Comparison of ENCODE assay signal across 8 mouse cellular contexts in genomic region chr5:44414441-44414840, GRCm38 (mm10).
DNase-seq lines count a peak whose midpoint lies in the region; ATAC-seq and TF ChIP-seq lines count a peak whose summit lies in the region.

No protein-coding gene starts in this region.

- no peaks in the 10 kb centered on the region for H3K36me3 ChIP-seq in hindbrain, embryonic 15.5 days
- H3K36me3 ChIP-seq in hindbrain, embryonic 10.5 days = no peaks in the 10 kb centered on the region

- H3K9ac ChIP-seq in hindbrain, embryonic 15.5 days = no peak overlapping the region

- no peak overlapping the region for H3K4me2 ChIP-seq in hindbrain, embryonic 15.5 days

- ATAC-seq in hindbrain, embryonic 15.5 days (ENCODE audit: low FRiP score, low read depth) = peak; percentile 54; the same call in 1 of the 2 replicates
- ATAC-seq in megakaryocyte progenitor cell, adult 5-6 weeks (replicated peaks; ENCODE audit: poor library complexity) = no peak

- TF ChIP-seq CTCF in layer of hippocampus, adult 2 months (conservative IDR thresholded peaks at IDR 0.05) = no peak

- WGBS in hindbrain, embryonic 15.5 days = 33% methylated on average over 7 of the region's 7 CpGs
- whole genome bisulfite sequencing in hindbrain, embryonic 10.5 days = 75% methylated on average over 7 of the region's 7 CpGs

- H3K27ac ChIP-seq in hindbrain, embryonic 15.5 days (replicated peaks) = 0 out of 2 replicates have a peak overlapping the region, but pooled peaks have one; percentile 3
- no peak overlapping the region for H3K27ac ChIP-seq in hindbrain, embryonic 10.5 days
- H3K27ac ChIP-seq in layer of hippocampus, adult 2 months = peak overlapping the region; percentile 58

- 0 out of 2 replicates have a peak, but pooled peaks cover 5% of the 10 kb centered on the region for H3K4me1 ChIP-seq in hindbrain, embryonic 15.5 days (replicated peaks)
- no peaks in the 10 kb centered on the region for H3K4me1 ChIP-seq in hindbrain, embryonic 10.5 days (replicated peaks)

- no peak overlapping the region for H3K4me3 ChIP-seq in hindbrain, embryonic 15.5 days
- H3K4me3 ChIP-seq in hindbrain, embryonic 10.5 days = no peak overlapping the region
- no peak overlapping the region for H3K4me3 ChIP-seq in layer of hippocampus, adult 2 months

- no peak for DNase-seq in hindbrain, embryonic 10.5 days (ENCODE audit: low spot score)
- peak; percentile 76 to 84 for DNase-seq in cerebellum, postnatal 10 days
- DNase-seq in gastrocnemius, postnatal 25 days = peak; percentile 89
- peak; percentile 86 to 91 for DNase-seq in layer of hippocampus, adult 2 months (ENCODE audit: low spot score in 2 of 2)
- DNase-seq in lung, postnatal 4 days = peak; percentile 43 to 60
- DNase-seq in testis, postnatal 14 days (ENCODE audit: low spot score) = peak; percentile 30

- no peaks in the 10 kb centered on the region for H3K9me3 ChIP-seq in hindbrain, embryonic 15.5 days
- H3K9me3 ChIP-seq in hindbrain, embryonic 10.5 days = no peaks in the 10 kb centered on the region

- H3K27me3 ChIP-seq in hindbrain, embryonic 15.5 days = no peaks in the 10 kb centered on the region
- no peaks in the 10 kb centered on the region for H3K27me3 ChIP-seq in hindbrain, embryonic 10.5 days (ENCODE audit: insufficient read depth, poor library complexity, severe bottlenecking)
